Mouse (Mus musculus): ENCODE results near the gene Adamts18. TPM values are rescaled to one million over a fixed set of nuclear protein-coding genes. Genes with fewer than 3 reads are reported as not detected.

The Adamts18 gene
- 0.11 and 0.32 TPM in 2 replicates for polyA plus RNA-seq (2012; rRNA removed)

GRCm38 (mm10) chr8:113848653-113849135 lies at the start of gene Adamts18:
Gene Adamts18, minus strand, starts transcription at chr8:113848738.
- no peaks in the 10 kb centered on the region for H3K36me3 ChIP-seq (ENCODE audit: control insufficient read depth, insufficient read depth, low read length)
- H3K4me3 ChIP-seq (ENCODE audit: control insufficient read depth, low read depth, low read length) = peak within 1 kb of the TSS; percentile 28; the same call in 1 of the 2 replicates
- peaks cover 5% of the 10 kb centered on the region for H3K4me1 ChIP-seq (ENCODE audit: control insufficient read depth, insufficient read depth, low read length)
- H3K27me3 ChIP-seq (ENCODE audit: control insufficient read depth, insufficient read depth, low read length) = no peaks in the 10 kb centered on the region
- TF ChIP-seq POLR2A (IDR thresholded peaks at IDR 0.05; ENCODE audit: control insufficient read depth, low read depth, low read length) (no peak), CTCF (IDR thresholded peaks at IDR 0.05; ENCODE audit: control insufficient read depth, insufficient read depth, insufficient replicate concordance, low read depth, low read length) (no peak)
- H3K27ac ChIP-seq (ENCODE audit: control insufficient read depth, insufficient read depth, low read depth, low read length) = no peak within 1 kb of the TSS

GRCm38 (mm10) chr8:113896446-113896845 lies 47.9 kb upstream of the Adamts18 start:
- Histone ChIP-seq H3K4me1 (ENCODE audit: control insufficient read depth, insufficient read depth, low read length) (no peaks in the 10 kb centered on the region), H3K4me3 (ENCODE audit: control insufficient read depth, low read depth, low read length) (no peak overlapping the region), H3K27me3 (ENCODE audit: control insufficient read depth, insufficient read depth, low read length) (no peaks in the 10 kb centered on the region), H3K27ac (ENCODE audit: control insufficient read depth, insufficient read depth, low read depth, low read length) (no peak overlapping the region), H3K36me3 (ENCODE audit: control insufficient read depth, insufficient read depth, low read length) (no peaks in the 10 kb centered on the region)
- TF ChIP-seq POLR2A (IDR thresholded peaks at IDR 0.05; ENCODE audit: control insufficient read depth, low read depth, low read length) = no peak
- TF ChIP-seq CTCF (IDR thresholded peaks at IDR 0.05; ENCODE audit: control insufficient read depth, insufficient read depth, insufficient replicate concordance, low read depth, low read length) = no peak

GRCm38 (mm10) chr8:113891376-113891775 lies 42.8 kb upstream of the Adamts18 start:
- TF ChIP-seq POLR2A (IDR thresholded peaks at IDR 0.05; ENCODE audit: control insufficient read depth, low read depth, low read length) (no peak), CTCF (IDR thresholded peaks at IDR 0.05; ENCODE audit: control insufficient read depth, insufficient read depth, insufficient replicate concordance, low read depth, low read length) (no peak)
- H3K4me1 ChIP-seq (ENCODE audit: control insufficient read depth, insufficient read depth, low read length) = no peaks in the 10 kb centered on the region
- H3K27me3 ChIP-seq (ENCODE audit: control insufficient read depth, insufficient read depth, low read length) = no peaks in the 10 kb centered on the region
- no peak overlapping the region for H3K4me3 ChIP-seq (ENCODE audit: control insufficient read depth, low read depth, low read length)
- no peaks in the 10 kb centered on the region for H3K36me3 ChIP-seq (ENCODE audit: control insufficient read depth, insufficient read depth, low read length)
- no peak overlapping the region for H3K27ac ChIP-seq (ENCODE audit: control insufficient read depth, insufficient read depth, low read depth, low read length)

DNA sequence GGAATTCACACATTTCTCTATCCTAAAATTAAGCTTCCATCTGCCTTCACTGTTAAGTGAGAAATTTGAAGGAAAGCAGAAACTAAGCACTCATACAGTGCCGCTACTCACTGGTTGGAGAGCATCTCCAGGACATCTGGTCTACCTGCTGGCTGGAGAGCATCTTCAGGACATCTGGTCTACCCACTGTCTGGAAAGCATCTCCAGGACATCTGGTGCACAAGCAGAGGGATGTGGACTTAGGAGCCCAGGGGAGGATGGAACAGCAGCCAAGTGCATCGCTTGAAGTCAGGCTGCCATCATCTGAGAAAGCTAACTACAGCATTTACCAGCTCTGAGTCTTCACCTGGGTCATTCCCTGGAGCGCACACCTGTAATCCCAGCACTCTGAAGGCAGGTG lies 38.0 kb upstream of the Adamts18 start:
- Histone ChIP-seq H3K4me1 (ENCODE audit: control insufficient read depth, insufficient read depth, low read length) (no peaks in the 10 kb centered on the region), H3K27me3 (ENCODE audit: control insufficient read depth, insufficient read depth, low read length) (no peaks in the 10 kb centered on the region), H3K36me3 (ENCODE audit: control insufficient read depth, insufficient read depth, low read length) (no peaks in the 10 kb centered on the region), H3K27ac (ENCODE audit: control insufficient read depth, insufficient read depth, low read depth, low read length) (no peak overlapping the region), H3K4me3 (ENCODE audit: control insufficient read depth, low read depth, low read length) (no peak overlapping the region)
- no peak for TF ChIP-seq POLR2A (IDR thresholded peaks at IDR 0.05; ENCODE audit: control insufficient read depth, low read depth, low read length)
- no peak for TF ChIP-seq CTCF (IDR thresholded peaks at IDR 0.05; ENCODE audit: control insufficient read depth, insufficient read depth, insufficient replicate concordance, low read depth, low read length)

DNA sequence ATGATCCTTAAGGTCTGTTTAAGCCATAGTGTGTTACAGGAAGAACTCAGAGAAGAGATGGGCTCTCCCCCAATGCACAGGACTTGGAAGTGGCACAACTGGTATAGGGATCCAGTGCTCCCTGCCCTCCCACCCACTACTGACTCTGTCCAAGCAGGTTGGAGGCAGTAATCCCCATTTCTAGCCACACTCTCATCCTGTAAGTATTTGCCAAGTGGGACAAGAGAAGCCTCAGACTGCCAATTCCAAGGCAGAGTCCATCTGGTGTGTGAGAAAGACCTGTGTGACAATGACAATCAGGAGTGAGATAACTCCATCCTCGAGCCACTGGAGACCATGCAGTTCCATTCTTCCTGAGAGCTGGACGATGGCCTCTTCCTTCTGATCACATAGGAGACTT lies 36.6 kb upstream of the Adamts18 start:
- Histone ChIP-seq H3K27ac (ENCODE audit: control insufficient read depth, insufficient read depth, low read depth, low read length) (no peak overlapping the region), H3K36me3 (ENCODE audit: control insufficient read depth, insufficient read depth, low read length) (no peaks in the 10 kb centered on the region), H3K4me3 (ENCODE audit: control insufficient read depth, low read depth, low read length) (no peak overlapping the region), H3K27me3 (ENCODE audit: control insufficient read depth, insufficient read depth, low read length) (no peaks in the 10 kb centered on the region), H3K4me1 (ENCODE audit: control insufficient read depth, insufficient read depth, low read length) (no peaks in the 10 kb centered on the region)
- TF ChIP-seq POLR2A (IDR thresholded peaks at IDR 0.05; ENCODE audit: control insufficient read depth, low read depth, low read length) (no peak), CTCF (IDR thresholded peaks at IDR 0.05; ENCODE audit: control insufficient read depth, insufficient read depth, insufficient replicate concordance, low read depth, low read length) (no peak)

DNA sequence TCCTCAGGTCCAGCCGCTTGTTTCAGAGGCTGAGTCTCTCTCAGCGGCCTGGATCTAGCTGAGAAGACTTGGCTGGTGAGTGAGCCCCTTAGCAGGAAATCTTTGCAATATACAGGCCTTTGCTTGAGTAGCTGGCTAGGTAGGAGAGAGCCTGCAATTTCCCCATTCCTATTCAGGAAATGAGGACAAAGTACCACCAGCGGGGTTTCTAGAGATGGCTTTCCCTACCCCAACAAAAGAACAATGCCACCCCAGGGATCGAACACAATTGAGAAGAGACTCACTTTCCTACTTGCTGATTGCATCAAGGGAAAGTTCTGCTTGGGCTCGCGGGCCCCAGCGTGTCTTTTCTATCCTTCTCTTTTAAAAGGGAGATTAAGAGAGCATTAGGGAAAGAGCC lies 35.5 kb upstream of the Adamts18 start:
- Histone ChIP-seq H3K4me3 (ENCODE audit: control insufficient read depth, low read depth, low read length) (no peak overlapping the region), H3K4me1 (ENCODE audit: control insufficient read depth, insufficient read depth, low read length) (no peaks in the 10 kb centered on the region), H3K27me3 (ENCODE audit: control insufficient read depth, insufficient read depth, low read length) (no peaks in the 10 kb centered on the region), H3K36me3 (ENCODE audit: control insufficient read depth, insufficient read depth, low read length) (no peaks in the 10 kb centered on the region), H3K27ac (ENCODE audit: control insufficient read depth, insufficient read depth, low read depth, low read length) (no peak overlapping the region)
- no peak for TF ChIP-seq CTCF (IDR thresholded peaks at IDR 0.05; ENCODE audit: control insufficient read depth, insufficient read depth, insufficient replicate concordance, low read depth, low read length)
- TF ChIP-seq POLR2A (IDR thresholded peaks at IDR 0.05; ENCODE audit: control insufficient read depth, low read depth, low read length) = no peak

DNA sequence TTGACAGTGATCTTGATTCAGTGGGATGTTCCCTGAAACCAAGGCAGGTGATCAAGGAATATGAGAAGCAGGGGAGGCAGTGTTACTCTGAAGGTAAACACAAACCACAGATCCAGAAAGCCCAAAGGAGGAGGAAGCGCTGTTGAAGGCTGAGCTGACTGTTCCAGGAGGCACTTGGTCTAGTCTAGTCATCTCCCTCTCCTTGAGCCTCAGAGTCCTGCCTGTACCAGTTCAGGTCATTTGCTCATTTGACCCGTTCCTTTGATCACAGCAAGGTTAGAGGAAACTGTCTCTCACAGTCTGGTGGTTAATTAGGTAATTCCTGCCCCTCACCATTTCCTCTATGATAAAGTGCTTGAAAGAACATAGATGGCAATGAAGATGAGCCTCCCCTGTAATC lies 34.0 kb upstream of the Adamts18 start:
- no peak overlapping the region for H3K4me3 ChIP-seq (ENCODE audit: control insufficient read depth, low read depth, low read length)
- no peak overlapping the region for H3K27ac ChIP-seq (ENCODE audit: control insufficient read depth, insufficient read depth, low read depth, low read length)
- TF ChIP-seq CTCF (IDR thresholded peaks at IDR 0.05; ENCODE audit: control insufficient read depth, insufficient read depth, insufficient replicate concordance, low read depth, low read length) = no peak
- H3K27me3 ChIP-seq (ENCODE audit: control insufficient read depth, insufficient read depth, low read length) = no peaks in the 10 kb centered on the region
- no peaks in the 10 kb centered on the region for H3K4me1 ChIP-seq (ENCODE audit: control insufficient read depth, insufficient read depth, low read length)
- no peaks in the 10 kb centered on the region for H3K36me3 ChIP-seq (ENCODE audit: control insufficient read depth, insufficient read depth, low read length)

Data from testis, adult 2 months (tissue).